Comparison of ENCODE assay signal across 9 mouse cellular contexts in genomic region chr7:28954773-28955172, GRCm38 (mm10). TPM values are rescaled to one million over a fixed set of nuclear protein-coding genes. Genes with fewer than 3 reads are reported as not detected.
DNase-seq lines count a peak whose midpoint lies in the region; ATAC-seq and TF ChIP-seq lines count a peak whose summit lies in the region.
"Had no signal": no experiment of that assay in that cellular context is flagged by ENCODE, and none has a peak within 500 bp of the region (broad histone marks: within the 10 kb centered on the region; RNA-seq: fewer than 3 reads in every experiment).

No protein-coding gene starts in this region.

- 81% methylated on average over 4 of the region's 4 CpGs for WGBS in heart, embryonic 10.5 days
- WGBS in embryonic facial prominence, embryonic 13.5 days: 72% methylated on average over 4 of the region's 4 CpGs
- WGBS in macrophage (ENCODE audit: missing documents): 76% methylated on average over 4 of the region's 4 CpGs

- peaks cover 20% of the 10 kb centered on the region for H3K36me3 ChIP-seq in heart, embryonic 10.5 days
- H3K36me3 ChIP-seq in embryonic facial prominence, embryonic 13.5 days: peaks cover 17% of the 10 kb centered on the region
- H3K36me3 ChIP-seq in macrophage (ENCODE audit: inconsistent target): no peaks in the 10 kb centered on the region; the same call in 1 of the 2 replicates
- H3K36me3 ChIP-seq: midbrain, embryonic 15.5 days had no signal

- peaks cover 92% of the 10 kb centered on the region for H3K4me1 ChIP-seq in heart, embryonic 10.5 days
- H3K4me1 ChIP-seq in embryonic facial prominence, embryonic 13.5 days: peaks cover 85% of the 10 kb centered on the region

- H3K27me3 ChIP-seq in heart, embryonic 10.5 days (ENCODE audit: insufficient read depth, poor library complexity, severe bottlenecking): no peaks in the 10 kb centered on the region
- no peaks in the 10 kb centered on the region for H3K27me3 ChIP-seq in embryonic facial prominence, embryonic 13.5 days
- H3K27me3 ChIP-seq: midbrain, embryonic 15.5 days had no signal

- no peak for DNase-seq in heart, embryonic 10.5 days (ENCODE audit: low spot score)
- no peak for DNase-seq in heart, adult 9 months (ENCODE audit: low spot score in 2 of 2)
- DNase-seq in left cerebral cortex, adult 2 months (ENCODE audit: extremely low spot score in 1 of 2, low spot score in 2 of 2): no peak
- no peak for DNase-seq in left cerebral cortex, postnatal 10 days (ENCODE audit: extremely low spot score in 1 of 2, low spot score in 2 of 2)
- no peak for DNase-seq in c-Kit-positive CD71-positive TER-119-positive erythroid progenitor cells, embryonic 14.5 days (ENCODE audit: low spot score)
- no peak for DNase-seq in urinary bladder, postnatal 25 days (ENCODE audit: low spot score)

- TF ChIP-seq CTCF in left cerebral cortex, adult 2 months (IDR thresholded peaks at IDR 0.05): no peak

- no peaks in the 10 kb centered on the region for H3K9me3 ChIP-seq in heart, embryonic 10.5 days
- no peaks in the 10 kb centered on the region for H3K9me3 ChIP-seq in embryonic facial prominence, embryonic 13.5 days
- H3K9me3 ChIP-seq: midbrain, embryonic 15.5 days had no signal

- intact Hi-C loops in left cerebral cortex, adult 2 months (cut with DNase I): no loop called here
- intact Hi-C loops in left cerebral cortex, postnatal 10 days (cut with DNase I): no loop called here

- H3K4me2 ChIP-seq in embryonic facial prominence, embryonic 13.5 days: no peak overlapping the region
- H3K4me2 ChIP-seq: midbrain, embryonic 15.5 days had no signal

- H3K79me2 ChIP-seq in macrophage (ENCODE audit: inconsistent target): peaks cover 100% of the 10 kb centered on the region

- H3K4me3 ChIP-seq in heart, embryonic 10.5 days: no peak overlapping the region
- H3K4me3 ChIP-seq in left cerebral cortex, adult 2 months: no peak overlapping the region
- no peak overlapping the region for H3K4me3 ChIP-seq in embryonic facial prominence, embryonic 13.5 days
- H3K4me3 ChIP-seq in macrophage (ENCODE audit: inconsistent target): no peak overlapping the region
- H3K4me3 ChIP-seq: midbrain, embryonic 15.5 days had no signal

- no peak for ATAC-seq in embryonic facial prominence, embryonic 13.5 days (ENCODE audit: insufficient number of reproducible peaks, insufficient read depth, low FRiP score, low TSS enrichment, low read depth)
- ATAC-seq: midbrain, embryonic 15.5 days had no signal

- 0 out of 2 replicates have a peak overlapping the region, but pooled peaks have one; percentile 47 for H3K27ac ChIP-seq in heart, embryonic 10.5 days
- peak overlapping the region; percentile 40; the same call in 1 of the 2 replicates for H3K27ac ChIP-seq in left cerebral cortex, adult 2 months
- H3K27ac ChIP-seq in embryonic facial prominence, embryonic 13.5 days: peak overlapping the region; percentile 79
- H3K27ac ChIP-seq in macrophage: 0 out of 2 replicates have a peak overlapping the region, but pooled peaks have one; percentile 13
- H3K27ac ChIP-seq: midbrain, embryonic 15.5 days had no signal

- no peak overlapping the region for H3K9ac ChIP-seq in embryonic facial prominence, embryonic 13.5 days
- H3K9ac ChIP-seq: midbrain, embryonic 15.5 days had no signal

RNA-seq across cellular contexts. Expression of gene Actn4, which starts 7.4 kb away (rescaled TPM):
- polyA plus RNA-seq in heart, embryonic 10.5 days (2016; fragmentation: Nextera tagmentation; extraction: Ambion mirVana): 319 and 371 TPM in 2 replicates
- total RNA-seq in left cerebral cortex, adult 2 months (2021): 100 to 1,000 TPM; 196 to 199 TPM
- 100 to 1,000 TPM; 151 to 160 TPM for total RNA-seq in left cerebral cortex, postnatal 10 days (2021)
- 232 and 258 TPM in 2 replicates for polyA plus RNA-seq in embryonic facial prominence, embryonic 13.5 days (2015; fragmentation: Nextera tagmentation; extraction: Ambion mirVana)
- 100 to 1,000 TPM in 2 of 26 experiments, 10 to 100 TPM in 24; 30.6 to 199 (median 65.0) TPM for total RNA-seq in macrophage (2018; cell fraction: chromatin; rRNA removed)
- 100 to 1,000 TPM; 111 to 157 (median 131) TPM for total RNA-seq in macrophage (2018; cell fraction: cytosol; rRNA removed)
- total RNA-seq in macrophage (2018; cell fraction: nucleus; rRNA removed): 100 to 1,000 TPM in 1 of 26 experiments, 10 to 100 TPM in 25; 56.6 to 111 (median 76.5) TPM
- 117 to 186 TPM (median 183 TPM) in 3 replicates for polyA plus RNA-seq in macrophage (2018)

RNA-seq across cellular contexts. Expression of gene Eif3k, which starts 26.9 kb away (rescaled TPM):
- polyA plus RNA-seq in heart, embryonic 10.5 days (2016; fragmentation: Nextera tagmentation; extraction: Ambion mirVana): 289 and 329 TPM in 2 replicates
- total RNA-seq in left cerebral cortex, adult 2 months (2021): 100 to 1,000 TPM; 179 to 192 TPM
- total RNA-seq in left cerebral cortex, postnatal 10 days (2021): 100 to 1,000 TPM; 171 to 178 TPM
- 453 and 455 TPM in 2 replicates for polyA plus RNA-seq in embryonic facial prominence, embryonic 13.5 days (2015; fragmentation: Nextera tagmentation; extraction: Ambion mirVana)
- total RNA-seq in macrophage (2018; cell fraction: chromatin; rRNA removed): 10 to 100 TPM in 25 of 26 experiments, 1 to 10 TPM in 1; 9.3 to 72.1 (median 34.4) TPM
- 100 to 1,000 TPM; 134 to 274 (median 165) TPM for total RNA-seq in macrophage (2018; cell fraction: cytosol; rRNA removed)
- total RNA-seq in macrophage (2018; cell fraction: nucleus; rRNA removed): 10 to 100 TPM; 30.4 to 70.0 (median 47.1) TPM
- 201 to 248 TPM (median 241 TPM) in 3 replicates for polyA plus RNA-seq in macrophage (2018)

RNA-seq across cellular contexts. Expression of gene Map4k1, which starts 27.1 kb away (rescaled TPM):
- 9.9 and 14.3 TPM in 2 replicates for polyA plus RNA-seq in heart, embryonic 10.5 days (2016; fragmentation: Nextera tagmentation; extraction: Ambion mirVana)
- total RNA-seq in left cerebral cortex, adult 2 months (2021): 1 to 10 TPM; 1.8 to 2.3 TPM
- 1 to 10 TPM; 5.8 to 6.0 TPM for total RNA-seq in left cerebral cortex, postnatal 10 days (2021)
- 7.7 and 9.9 TPM in 2 replicates for polyA plus RNA-seq in embryonic facial prominence, embryonic 13.5 days (2015; fragmentation: Nextera tagmentation; extraction: Ambion mirVana)
- 10 to 100 TPM in 2 of 26 experiments, 1 to 10 TPM in 24; 1.4 to 11.2 (median 6.7) TPM for total RNA-seq in macrophage (2018; cell fraction: chromatin; rRNA removed)
- 1 to 10 TPM; 2.6 to 8.3 (median 4.4) TPM for total RNA-seq in macrophage (2018; cell fraction: cytosol; rRNA removed)
- total RNA-seq in macrophage (2018; cell fraction: nucleus; rRNA removed): 10 to 100 TPM in 1 of 26 experiments, 1 to 10 TPM in 25; 1.5 to 14.1 (median 5.7) TPM
- 3.7 to 5.2 TPM (median 4.7 TPM) in 3 replicates for polyA plus RNA-seq in macrophage (2018)

Comparison
In these comparisons a context has a peak if more than half of its experiments do, and no peak if none do; other contexts are left out.
1. H3K27ac ChIP-seq: peak in every context shown above with its lines; median percentile 79 in embryonic facial prominence, embryonic 13.5 days; 47 in heart, embryonic 10.5 days; 40 in left cerebral cortex, adult 2 months; 13 in macrophage.